Mouse (Mus musculus) liver, adult 2 months (tissue): ENCODE results near the gene Gse1.

Source experiments
- CTCF ChIP-seq: fragments of 200-500 bp; IDR thresholded peaks from 2 replicates; pipeline ENCODE4 v1.5.1; 2011; ENCODE audit warnings: low read depth, low read length, control low read depth
- POLR2A ChIP-seq: fragments of 200-500 bp; IDR thresholded peaks from 2 replicates; pipeline ENCODE4 v1.6.1; 2011; ENCODE audit warnings: low read length, control low read depth; ENCODE audit not compliant: insufficient read depth; ENCODE audit errors: extremely low read depth

GRCm38 (mm10) chr8:120487377-120487728 lies 259.1 kb downstream of the Gse1 start:
- no peak for TF ChIP-seq CTCF
- TF ChIP-seq POLR2A = no peak
